Mouse (Mus musculus) regulatory T cell (primary cell): Measurements from ENCODE around the gene 1700001L19Rik.

Experiments
- in situ Hi-C: fragments of 300-600 bp; cut with MboI, MseI; formaldehyde crosslinking; loops from one replicate; pipeline ENCODE4 v1.15.1; 2025; ENCODE audit warnings: high pct_unique_total_duplicates

The 1700001L19Rik gene

GRCm38 (mm10) chr13:68597199-68597598 is at the start of gene 1700001L19Rik:
1700001L19Rik (plus strand) TSS chr13:68597421.
- in situ Hi-C loops, result loop anchor here (25.0 kb wide), 1 partner anchor 1685 kb away; the partner anchor contains the start of gene Gm10767

- in situ Hi-C loops, result loop anchor here (10.0 kb wide), 2 partner anchors 531 to 689 kb away; partner anchors contain the start of gene BC048507
Measured at GRCm38 (mm10) chr13:68553391-68553790, 43.8 kb upstream of the 1700001L19Rik start.

GRCm38 (mm10) chr13:68568110-68568509 is 29.1 kb upstream of the 1700001L19Rik start:
- in situ Hi-C loops, result no loop called here

GRCm38 (mm10) chr13:68568548-68568947 is 28.7 kb upstream of the 1700001L19Rik start:
- in situ Hi-C loops, result no loop called here

- in situ Hi-C loops, result loop anchor here (10.0 kb wide), 1 partner anchor 1045 kb away; the partner anchor contains the start of gene Srd5a1
Measured at GRCm38 (mm10) chr13:68569589-68570336, 27.5 kb upstream of the 1700001L19Rik start.

- in situ Hi-C loops, result loop anchor here (10.0 kb wide), 1 partner anchor 1043 kb away; the partner anchor contains the start of gene Srd5a1
Measured at GRCm38 (mm10) chr13:68572247-68572646, 25.0 kb upstream of the 1700001L19Rik start.

GRCm38 (mm10) chr13:68572966-68573913 is 24.0 kb upstream of the 1700001L19Rik start:
- in situ Hi-C loops, result loop anchor here (10.0 kb wide), 1 partner anchor 1042 kb away; the partner anchor contains the start of gene Srd5a1

GRCm38 (mm10) chr13:68574398-68574797 is 22.8 kb upstream of the 1700001L19Rik start:
- in situ Hi-C loops, result loop anchor here (10.0 kb wide), 1 partner anchor 1040 kb away; the partner anchor contains the start of gene Srd5a1

GRCm38 (mm10) chr13:68577945-68578344 is 19.3 kb upstream of the 1700001L19Rik start:
- in situ Hi-C loops, result loop anchor here (10.0 to 25.0 kb wide), 2 partner anchors 1037 to 1666 kb away; partner anchors contain the start of genes Gm10767 and Srd5a1

GRCm38 (mm10) chr13:68581086-68581740 is 16.0 kb upstream of the 1700001L19Rik start:
- in situ Hi-C loops, result loop anchor here (10.0 to 25.0 kb wide), 2 partner anchors 954 to 1669 kb away; partner anchors contain the start of genes Gm10767, Nsun2 and Tent4a

GRCm38 (mm10) chr13:68581747-68582516 is 15.3 kb upstream of the 1700001L19Rik start, which contains the start of the genes Mtrr and Fastkd3:
Mtrr (minus strand) TSS chr13:68582149.
Fastkd3 (plus strand) TSS chr13:68582234.
- in situ Hi-C loops, result loop anchor here (10.0 to 25.0 kb wide), 2 partner anchors 953 to 1670 kb away; partner anchors contain the start of genes Gm10767, Nsun2 and Tent4a

- in situ Hi-C loops, result loop anchor here (10.0 to 25.0 kb wide), 2 partner anchors 952 to 1670 kb away; partner anchors contain the start of genes Gm10767, Nsun2 and Tent4a
Measured at GRCm38 (mm10) chr13:68582517-68582780, 14.8 kb upstream of the 1700001L19Rik start.

- in situ Hi-C loops, result loop anchor here (10.0 to 25.0 kb wide), 2 partner anchors 951 to 1672 kb away; partner anchors contain the start of genes Gm10767, Nsun2 and Tent4a
Measured at GRCm38 (mm10) chr13:68583961-68584360, 13.3 kb upstream of the 1700001L19Rik start.

GRCm38 (mm10) chr13:68585441-68585840 is 11.8 kb upstream of the 1700001L19Rik start:
- in situ Hi-C loops, result loop anchor here (5.0 to 25.0 kb wide), 3 partner anchors 949 to 1673 kb away; partner anchors contain the start of genes Gm10767, Nsun2 and Tent4a

GRCm38 (mm10) chr13:68588352-68588751 is 8.9 kb upstream of the 1700001L19Rik start:
- in situ Hi-C loops, result loop anchor here (5.0 to 25.0 kb wide), 3 partner anchors 946 to 1676 kb away; partner anchors contain the start of genes Gm10767, Nsun2 and Tent4a

- in situ Hi-C loops, result loop anchor here (25.0 kb wide), 1 partner anchor 1681 kb away; the partner anchor contains the start of gene Gm10767
Measured at GRCm38 (mm10) chr13:68593797-68594196, 3.4 kb upstream of the 1700001L19Rik start.

GRCm38 (mm10) chr13:68597667-68598066 is 446 bp downstream of the 1700001L19Rik start:
- in situ Hi-C loops, result loop anchor here (25.0 kb wide), 1 partner anchor 1685 kb away; the partner anchor contains the start of gene Gm10767

- in situ Hi-C loops, result loop anchor here (25.0 kb wide), 1 partner anchor 1687 kb away; the partner anchor contains the start of gene Gm10767
Measured at GRCm38 (mm10) chr13:68598953-68599352, 1.7 kb downstream of the 1700001L19Rik start.

GRCm38 (mm10) chr13:68601184-68601583 is 4.0 kb downstream of the 1700001L19Rik start:
- in situ Hi-C loops, result no loop called here
